Mouse (Mus musculus) lung, postnatal 0 days (tissue): Measurements from ENCODE around the gene Hip1.

Experiments used
- CTCF ChIP-seq: IDR thresholded peaks from 2 replicates; pipeline ENCODE4 v1.5.1; 2016; ENCODE audit warnings: antibody characterized with exemption, mild to moderate bottlenecking
- EP300 ChIP-seq: IDR thresholded peaks from 2 replicates; pipeline ENCODE4 v1.6.1; 2016; ENCODE audit warnings: antibody characterized with exemption, mild to moderate bottlenecking, control low read depth

- TF ChIP-seq CTCF (no peak), EP300 (no peak)
Measured at GRCm38 (mm10) chr5:135382746-135383145, 162.2 kb downstream of the Hip1 start.
